Mouse (Mus musculus): ENCODE measurements at regions not wholly inside any gene's neighbourhood (a gene's known extent, or its start where the extent isn't known, plus 50 kb on each side); places are given as distances from the start of the nearest gene placed in this dataset.

GRCm38 (mm10) chr13:45289976-45290375 lies 99.6 kb upstream of the Mylip start:
- TF ChIP-seq CTCF (conservative IDR thresholded peaks at IDR 0.05 in 1 of 2, IDR thresholded peaks at IDR 0.05 in 1 of 2; ENCODE audit: low read depth in 2 of 2, low read length in 2 of 2) (no peak), UBTF (IDR thresholded peaks at IDR 0.05; ENCODE audit: low read depth, low read length) (no peak), NELFE (IDR thresholded peaks at IDR 0.05; ENCODE audit: low read depth, low read length) (no peak), ELF1 (IDR thresholded peaks at IDR 0.05; ENCODE audit: low read depth, low read length) (no peak), JUN (IDR thresholded peaks at IDR 0.05; ENCODE audit: insufficient read depth, low read depth, low read length) (no peak), EP300 (IDR thresholded peaks at IDR 0.05; ENCODE audit: low read length) (no peak)

Measured in CH12.LX (cell line).